Mouse (Mus musculus) T-helper 2 cell (primary cell): ENCODE measurements at regions not wholly inside any gene's neighbourhood (a gene's known extent, or its start where the extent isn't known, plus 50 kb on each side); places are given as distances from the start of the nearest gene placed in this dataset.

Experiments used
- in situ Hi-C: fragments of 300-600 bp; cut with MboI, MseI; formaldehyde crosslinking; loops from one replicate; pipeline ENCODE4 v1.15.1; 2025; ENCODE audit warnings: high pct_unique_total_duplicates

GRCm38 (mm10) chr9:116366713-116367112, 191.6 kb upstream of the Tgfbr2 start:
- in situ Hi-C loops: no loop called here

GRCm38 (mm10) chr9:116366193-116366592, 191.0 kb upstream of the Tgfbr2 start:
- in situ Hi-C loops: no loop called here

- in situ Hi-C loops: no loop called here
Observed at GRCm38 (mm10) chr9:116365701-116366100, 190.5 kb upstream of the Tgfbr2 start.

- in situ Hi-C loops: no loop called here
Observed at GRCm38 (mm10) chr9:116365016-116365685, 190.0 kb upstream of the Tgfbr2 start.

- in situ Hi-C loops: no loop called here
Observed at GRCm38 (mm10) chr9:116361092-116361491, 185.9 kb upstream of the Tgfbr2 start.

- in situ Hi-C loops: no loop called here
Observed at GRCm38 (mm10) chr9:116354056-116354732, 179.0 kb upstream of the Tgfbr2 start.

- in situ Hi-C loops: no loop called here
Observed at GRCm38 (mm10) chr9:116352801-116353494, 177.8 kb upstream of the Tgfbr2 start.

- in situ Hi-C loops: no loop called here
Observed at GRCm38 (mm10) chr9:116350804-116351547, 175.8 kb upstream of the Tgfbr2 start.

- in situ Hi-C loops: no loop called here
Observed at GRCm38 (mm10) chr9:116347021-116347420, 171.9 kb upstream of the Tgfbr2 start.

GRCm38 (mm10) chr9:116346495-116346894, 171.3 kb upstream of the Tgfbr2 start:
- in situ Hi-C loops: no loop called here

GRCm38 (mm10) chr9:116343086-116343481, 167.9 kb upstream of the Tgfbr2 start:
- in situ Hi-C loops: no loop called here

GRCm38 (mm10) chr9:116342446-116343085, 167.4 kb upstream of the Tgfbr2 start:
- in situ Hi-C loops: no loop called here

GRCm38 (mm10) chr9:116342009-116342408, 166.8 kb upstream of the Tgfbr2 start:
- in situ Hi-C loops: no loop called here

GRCm38 (mm10) chr9:116340952-116341351, 165.8 kb upstream of the Tgfbr2 start:
- in situ Hi-C loops: no loop called here

GRCm38 (mm10) chr9:116338729-116339100, 163.6 kb upstream of the Tgfbr2 start:
- in situ Hi-C loops: loop anchor here (5.0 kb wide), 3 partner anchors 46 to 251 kb away; partner anchors contain the start of gene Tgfbr2

GRCm38 (mm10) chr9:116338093-116338728, 163.1 kb upstream of the Tgfbr2 start:
- in situ Hi-C loops: loop anchor here (5.0 kb wide), 3 partner anchors 46 to 251 kb away; partner anchors contain the start of gene Tgfbr2

GRCm38 (mm10) chr9:116337446-116338010, 162.4 kb upstream of the Tgfbr2 start:
- in situ Hi-C loops: loop anchor here (5.0 kb wide), 3 partner anchors 45 to 250 kb away; partner anchors contain the start of gene Tgfbr2

- in situ Hi-C loops: loop anchor here (5.0 kb wide), 3 partner anchors 44 to 249 kb away; partner anchors contain the start of gene Tgfbr2
Observed at GRCm38 (mm10) chr9:116335561-116336478, 160.7 kb upstream of the Tgfbr2 start.

- in situ Hi-C loops: no loop called here
Observed at GRCm38 (mm10) chr9:116333956-116334463, 158.8 kb upstream of the Tgfbr2 start.
